Mouse (Mus musculus): Measurements from ENCODE around the gene Flot1.
"Not testable (repeated sequence)": the region's sequence is repeated elsewhere in the genome, so short reads cannot be mapped to it uniquely, and the experiment has no call there.

Gene Flot1

GRCm38 (mm10) chr17:35835424-35836140 lies 12.6 kb downstream of the Flot1 start:
- DNase-seq (ENCODE audit: low spot score in 2 of 2): no peak

GRCm38 (mm10) chr17:35836178-35836965 lies 13.3 kb downstream of the Flot1 start:
- peak; percentile 81 to 88 for DNase-seq (ENCODE audit: low spot score in 2 of 2)

- DNase-seq (ENCODE audit: low spot score in 2 of 2): peak; percentile 76 to 83
Measured at GRCm38 (mm10) chr17:35836991-35837422, 14.0 kb downstream of the Flot1 start.

- peak in 1 of 2 experiments; percentile 32 for DNase-seq (ENCODE audit: low spot score in 2 of 2)
Measured at GRCm38 (mm10) chr17:35837487-35837886, 14.5 kb downstream of the Flot1 start.

GRCm38 (mm10) chr17:35838122-35838544 lies 15.1 kb downstream of the Flot1 start, which contains the start of gene Tubb5:
Tubb5 (minus strand) TSS chr17:35838306.
- peak; percentile 93 to 96 for DNase-seq (ENCODE audit: low spot score in 2 of 2)

- no peak for DNase-seq (ENCODE audit: low spot score in 2 of 2)
Measured at GRCm38 (mm10) chr17:35838570-35838969, 15.5 kb downstream of the Flot1 start.

- not testable (repeated sequence) for DNase-seq (ENCODE audit: low spot score in 2 of 2)
Measured at GRCm38 (mm10) chr17:35839002-35839401, 16.0 kb downstream of the Flot1 start.

GRCm38 (mm10) chr17:35840561-35840960 lies 17.5 kb downstream of the Flot1 start:
- DNase-seq (ENCODE audit: low spot score in 2 of 2): no peak

GRCm38 (mm10) chr17:35841076-35841950 lies 18.3 kb downstream of the Flot1 start, which contains the start of gene Mdc1:
Mdc1 (plus strand) TSS chr17:35841515.
- DNase-seq (ENCODE audit: low spot score in 2 of 2): peak; percentile 99 to 100

GRCm38 (mm10) chr17:35842006-35842405 lies 19.0 kb downstream of the Flot1 start:
- no peak for DNase-seq (ENCODE audit: low spot score in 2 of 2)

- DNase-seq (ENCODE audit: low spot score in 2 of 2): no peak
Measured at GRCm38 (mm10) chr17:35843514-35843913, 20.5 kb downstream of the Flot1 start.

- no peak for DNase-seq (ENCODE audit: low spot score in 2 of 2)
Measured at GRCm38 (mm10) chr17:35848112-35848511, 25.1 kb downstream of the Flot1 start.

- no peak for DNase-seq (ENCODE audit: low spot score in 2 of 2)
Measured at GRCm38 (mm10) chr17:35850974-35851373, 27.9 kb downstream of the Flot1 start.

- no peak for DNase-seq (ENCODE audit: low spot score in 2 of 2)
Measured at GRCm38 (mm10) chr17:35859371-35859770, 36.3 kb downstream of the Flot1 start.

GRCm38 (mm10) chr17:35859835-35860234 lies 36.8 kb downstream of the Flot1 start:
- no peak for DNase-seq (ENCODE audit: low spot score in 2 of 2)

GRCm38 (mm10) chr17:35860831-35861197 lies 37.8 kb downstream of the Flot1 start:
- DNase-seq (ENCODE audit: low spot score in 2 of 2): no peak

- DNase-seq (ENCODE audit: low spot score in 2 of 2): peak; percentile 81 to 86
Measured at GRCm38 (mm10) chr17:35861198-35861857, 38.3 kb downstream of the Flot1 start, which contains the start of gene Nrm. Nrm (plus strand) TSS chr17:35861318.

GRCm38 (mm10) chr17:35864832-35865353 lies 41.9 kb downstream of the Flot1 start:
- DNase-seq (ENCODE audit: low spot score in 2 of 2): no peak

GRCm38 (mm10) chr17:35865481-35866280 lies 42.7 kb downstream of the Flot1 start, which contains the start of gene Ppp1r18:
Ppp1r18 (plus strand) TSS chr17:35865593.
- no peak for DNase-seq (ENCODE audit: low spot score in 2 of 2)

GRCm38 (mm10) chr17:35866281-35866831 lies 43.3 kb downstream of the Flot1 start:
- DNase-seq (ENCODE audit: low spot score in 2 of 2): peak in 1 of 2 experiments; percentile 48

Data from frontal cortex, postnatal 14 days (tissue).